Mouse (Mus musculus): ENCODE results near the gene Kif2a. TPM values are rescaled to one million over a fixed set of nuclear protein-coding genes. Genes with fewer than 3 reads are reported as not detected.
"Not testable (repeated sequence)": the region's sequence is repeated elsewhere in the genome, so short reads cannot be mapped to it uniquely, and the experiment has no call there.

The Kif2a gene
- polyA plus RNA-seq, 1 experiment, result 31.7 TPM

GRCm38 (mm10) chr13:106942721-106943120 is 79.2 kb downstream of the Kif2a start:
- TF ChIP-seq CTCF (IDR thresholded peaks at IDR 0.05; ENCODE audit: extremely low read depth, insufficient read depth, low read length), result no peak
- TF ChIP-seq POLR2A (IDR thresholded peaks at IDR 0.05; ENCODE audit: extremely low read depth, insufficient read depth, low read length), result no peak
- Histone ChIP-seq H3K27ac (ENCODE audit: insufficient read depth, low read length) (no peak overlapping the region), H3K4me3 (ENCODE audit: insufficient read depth, low read length) (no peak overlapping the region), H3K4me1 (ENCODE audit: control insufficient read depth, insufficient read depth, low read length) (peaks cover under 1% of the 10 kb centered on the region; the same call in 1 of the 2 replicates)

- TF ChIP-seq POLR2A (IDR thresholded peaks at IDR 0.05; ENCODE audit: extremely low read depth, insufficient read depth, low read length) (no peak), CTCF (IDR thresholded peaks at IDR 0.05; ENCODE audit: extremely low read depth, insufficient read depth, low read length) (no peak)
- no peak overlapping the region for H3K4me3 ChIP-seq (ENCODE audit: insufficient read depth, low read length)
Observed at GRCm38 (mm10) chr13:106941211-106941976, 80.5 kb downstream of the Kif2a start.

GRCm38 (mm10) chr13:106937138-106937472 is 84.8 kb downstream of the Kif2a start:
- H3K27ac ChIP-seq (ENCODE audit: insufficient read depth, low read length), result no peak overlapping the region
- no peaks in the 10 kb centered on the region for H3K4me1 ChIP-seq (ENCODE audit: control insufficient read depth, insufficient read depth, low read length)
- TF ChIP-seq CTCF (IDR thresholded peaks at IDR 0.05; ENCODE audit: extremely low read depth, insufficient read depth, low read length) (no peak), POLR2A (IDR thresholded peaks at IDR 0.05; ENCODE audit: extremely low read depth, insufficient read depth, low read length) (no peak)
- H3K4me3 ChIP-seq (ENCODE audit: insufficient read depth, low read length), result peak overlapping the region; percentile 93

More at GRCm38 (mm10) chr13:106941211-106941976, 80.5 kb downstream of the Kif2a start:
- Histone ChIP-seq H3K4me1 (ENCODE audit: control insufficient read depth, insufficient read depth, low read length) (no peaks in the 10 kb centered on the region), H3K27ac (ENCODE audit: insufficient read depth, low read length) (no peak overlapping the region)

- Histone ChIP-seq H3K27ac (ENCODE audit: insufficient read depth, low read length) (no peak within 1 kb of the TSS), H3K4me3 (ENCODE audit: insufficient read depth, low read length) (peak within 1 kb of the TSS; percentile 93), H3K4me1 (ENCODE audit: control insufficient read depth, insufficient read depth, low read length) (no peaks in the 10 kb centered on the region)
- TF ChIP-seq CTCF (IDR thresholded peaks at IDR 0.05; ENCODE audit: extremely low read depth, insufficient read depth, low read length) (no peak), POLR2A (IDR thresholded peaks at IDR 0.05; ENCODE audit: extremely low read depth, insufficient read depth, low read length) (peak; percentile 77)
Observed at GRCm38 (mm10) chr13:106936256-106937137, 85.4 kb downstream of the Kif2a start, which contains the start of gene Ipo11. Gene Ipo11, minus strand, starts transcription at chr13:106936958.

GRCm38 (mm10) chr13:106935871-106936255 is 86.1 kb downstream of the Kif2a start:
- H3K27ac ChIP-seq (ENCODE audit: insufficient read depth, low read length), result no peak overlapping the region
- TF ChIP-seq POLR2A (IDR thresholded peaks at IDR 0.05; ENCODE audit: extremely low read depth, insufficient read depth, low read length) (no peak), CTCF (IDR thresholded peaks at IDR 0.05; ENCODE audit: extremely low read depth, insufficient read depth, low read length) (no peak)

GRCm38 (mm10) chr13:106929201-106929600 is 92.7 kb downstream of the Kif2a start:
- no peak for TF ChIP-seq CTCF (IDR thresholded peaks at IDR 0.05; ENCODE audit: extremely low read depth, insufficient read depth, low read length)
- no peak for TF ChIP-seq POLR2A (IDR thresholded peaks at IDR 0.05; ENCODE audit: extremely low read depth, insufficient read depth, low read length)
- Histone ChIP-seq H3K27ac (ENCODE audit: insufficient read depth, low read length) (no peak overlapping the region), H3K4me3 (ENCODE audit: insufficient read depth, low read length) (no peak overlapping the region), H3K4me1 (ENCODE audit: control insufficient read depth, insufficient read depth, low read length) (peaks cover 2% of the 10 kb centered on the region; the same call in 1 of the 2 replicates)

More at GRCm38 (mm10) chr13:106935871-106936255, 86.1 kb downstream of the Kif2a start:
- peak overlapping the region; percentile 93 for H3K4me3 ChIP-seq (ENCODE audit: insufficient read depth, low read length)
- H3K4me1 ChIP-seq (ENCODE audit: control insufficient read depth, insufficient read depth, low read length), result no peaks in the 10 kb centered on the region

- H3K27ac ChIP-seq (ENCODE audit: insufficient read depth, low read length), result no peak overlapping the region
- TF ChIP-seq POLR2A (IDR thresholded peaks at IDR 0.05; ENCODE audit: extremely low read depth, insufficient read depth, low read length) (no peak), CTCF (IDR thresholded peaks at IDR 0.05; ENCODE audit: extremely low read depth, insufficient read depth, low read length) (no peak)
- no peak overlapping the region for H3K4me3 ChIP-seq (ENCODE audit: insufficient read depth, low read length)
- H3K4me1 ChIP-seq (ENCODE audit: control insufficient read depth, insufficient read depth, low read length), result peaks cover 2% of the 10 kb centered on the region; the same call in 1 of the 2 replicates
Observed at GRCm38 (mm10) chr13:106928296-106928695, 93.6 kb downstream of the Kif2a start.

GRCm38 (mm10) chr13:106925921-106926320 is 96.0 kb downstream of the Kif2a start:
- H3K4me1 ChIP-seq (ENCODE audit: control insufficient read depth, insufficient read depth, low read length); H3K27ac ChIP-seq (ENCODE audit: insufficient read depth, low read length); H3K4me3 ChIP-seq (ENCODE audit: insufficient read depth, low read length): not testable (repeated sequence)

- Histone ChIP-seq H3K4me3 (ENCODE audit: insufficient read depth, low read length) (no peak overlapping the region), H3K27ac (ENCODE audit: insufficient read depth, low read length) (no peak overlapping the region), H3K4me1 (ENCODE audit: control insufficient read depth, insufficient read depth, low read length) (peaks cover 2% of the 10 kb centered on the region; the same call in 1 of the 2 replicates)
- TF ChIP-seq CTCF (IDR thresholded peaks at IDR 0.05; ENCODE audit: extremely low read depth, insufficient read depth, low read length) (no peak), POLR2A (IDR thresholded peaks at IDR 0.05; ENCODE audit: extremely low read depth, insufficient read depth, low read length) (no peak)
Observed at GRCm38 (mm10) chr13:106918322-106919050, 103.4 kb downstream of the Kif2a start.

Data from cortical plate, adult 2 months (tissue).